Mouse (Mus musculus) gastrocnemius, postnatal 14 days (tissue): ENCODE measurements around the gene Cpsf6. TPM values are rescaled to one million over a fixed set of nuclear protein-coding genes. Genes with fewer than 3 reads are reported as not detected.

ENCODE experiments used
- total RNA-seq, 2 experiments: library from RNA; stranded (reverse); gene quantifications; 2 replicates each; pipeline ENCODE4 v1.2.3; 2021

Cpsf6 gene
- total RNA-seq, 2 experiments from 2014 or later, result 25.3 to 29.0 TPM

Other genes starting within 250 kb of the Cpsf6 start
- gene Frs2, start 231.5 kb downstream of the Cpsf6 start, total RNA-seq, result 1 to 10 TPM; 7.9 to 9.4 TPM
- gene Yeats4, start 155.5 kb downstream of the Cpsf6 start, total RNA-seq, result 10 to 100 TPM; 16.9 to 18.5 TPM
- gene 9530003J23Rik, start 141.3 kb downstream of the Cpsf6 start, total RNA-seq, result not detected
- 10 to 100 TPM; 30.0 to 32.8 TPM for gene Lyz2, start 97.7 kb downstream of the Cpsf6 start, total RNA-seq
- gene Lyz1, start 87.1 kb downstream of the Cpsf6 start, total RNA-seq, result 1 to 10 TPM; 3.4 to 5.3 TPM
- 1 to 10 TPM; 6.2 to 7.4 TPM for gene Cpm, start 249.5 kb upstream of the Cpsf6 start, total RNA-seq